Mouse (Mus musculus) embryonic facial prominence, embryonic 11.5 days (tissue): ENCODE data around the gene Thra. TPM values are rescaled to one million over a fixed set of nuclear protein-coding genes. Genes with fewer than 3 reads are reported as not detected.

ENCODE experiments used
- ATAC-seq: fragments of 200-750 bp; cut with Nextera tagmentation; replicated peaks from 2 replicates; pipeline ENCODE4 v1.8.0; 2017; ENCODE audit warnings: low read depth; ENCODE audit not compliant: insufficient number of reproducible peaks, low FRiP score, low TSS enrichment
- DNase-seq: peaks from one replicate; pipeline ENCODE4 v3.0.0-alpha.2; 2015; ENCODE audit warnings: low spot score
- H3K27ac ChIP-seq: fragments of 300-500 bp; sonication (generic); replicated peaks from 2 replicates; pipeline ENCODE4 v1.5.1; 2014; ENCODE audit warnings: mild to moderate bottlenecking, low read depth, low read length, control low read depth
- H3K27me3 ChIP-seq: fragments of 300-500 bp; sonication (generic); 2 replicates; pipeline ENCODE4 v1.6.1; 2014; ENCODE audit warnings: mild to moderate bottlenecking, low read length, moderate library complexity, mixed read lengths; ENCODE audit not compliant: control insufficient read depth, insufficient read depth
- H3K36me3 ChIP-seq: fragments of 300-500 bp; sonication (generic); replicated peaks from 2 replicates; pipeline ENCODE4 v1.6.1; 2014; ENCODE audit warnings: low read depth, mild to moderate bottlenecking, low read length, moderate library complexity, mixed read lengths; ENCODE audit not compliant: control insufficient read depth, insufficient read depth
- H3K4me1 ChIP-seq: fragments of 300-500 bp; sonication (generic); 2 replicates; pipeline ENCODE4 v1.6.1; 2014; ENCODE audit warnings: low read length, mixed read lengths; ENCODE audit not compliant: control insufficient read depth, insufficient read depth
- H3K4me2 ChIP-seq: fragments of 300-500 bp; sonication (generic); 2 replicates; pipeline ENCODE4 v1.6.1; 2014; ENCODE audit warnings: low read depth, mild to moderate bottlenecking, control low read depth, low read length, moderate library complexity
- H3K4me3 ChIP-seq: fragments of 300-500 bp; sonication (generic); 2 replicates; pipeline ENCODE4 v1.5.1; 2014; ENCODE audit warnings: low read depth, low read length, control low read depth
- H3K9ac ChIP-seq: fragments of 300-500 bp; sonication (generic); replicated peaks from 2 replicates; pipeline ENCODE4 v1.6.1; 2014; ENCODE audit warnings: mild to moderate bottlenecking, control low read depth, low read length
- H3K9me3 ChIP-seq: fragments of 300-500 bp; sonication (generic); replicated peaks from 2 replicates; pipeline ENCODE4 v1.6.1; 2016; ENCODE audit warnings: mild to moderate bottlenecking, low read length, inconsistent platforms, mixed read lengths; ENCODE audit not compliant: control insufficient read depth
- WGBS: fragments of 180-500 bp; shearing (Covaris S2); extraction: QIAGEN DNeasy Blood & Tissue Kit; methylation state at CpG from one replicate; pipeline ENCODE4 v1.1.7; 2014; 5-methylcytosine and 5-hydroxymethylcytosine counted together
- polyA plus RNA-seq: library from polyadenylated mRNA; unstranded; fragments of >200 nt; fragmentation: Nextera tagmentation; extraction: Ambion mirVana; gene quantifications from 2 replicates; pipeline ENCODE4 v1.2.1, GENCODE M21; 2014

Thra gene
- polyA plus RNA-seq, 1 experiment from 2014 or later: 19.7 TPM

DNA sequence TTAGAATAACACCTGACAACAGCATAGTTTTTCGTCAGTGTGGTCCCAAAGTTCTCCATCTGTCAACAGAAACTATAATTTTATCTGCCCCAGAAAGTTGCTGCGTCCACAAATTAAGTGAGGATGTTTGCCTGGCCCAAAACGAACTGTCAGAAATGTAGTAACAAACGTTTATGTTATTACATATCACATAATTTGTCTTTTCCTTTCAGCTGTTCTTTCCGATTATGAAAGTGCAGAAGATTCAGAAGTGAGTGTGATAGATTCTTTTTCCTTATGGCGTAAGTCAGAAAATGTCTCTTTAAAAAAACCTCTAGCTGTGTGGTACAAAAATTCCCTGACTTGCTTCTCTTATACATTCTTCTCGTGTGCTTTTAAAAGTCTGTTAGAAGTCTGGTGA lies 70.2 kb downstream of the Thra start:
- H3K4me3 ChIP-seq: peak overlapping the region; percentile 92
- H3K9me3 ChIP-seq: no peaks in the 10 kb centered on the region
- ATAC-seq (no peak), DNase-seq (no peak)
- H3K4me1 ChIP-seq: no peaks in the 10 kb centered on the region
- 71% methylated on average over 7 of the region's 7 CpGs for WGBS
- H3K36me3 ChIP-seq: no peaks in the 10 kb centered on the region; the same call in 1 of the 2 replicates
- H3K9ac ChIP-seq: peak overlapping the region; percentile 95
- H3K27me3 ChIP-seq: no peaks in the 10 kb centered on the region
- peak overlapping the region; percentile 78 for H3K4me2 ChIP-seq
- H3K27ac ChIP-seq: no peak overlapping the region

DNA sequence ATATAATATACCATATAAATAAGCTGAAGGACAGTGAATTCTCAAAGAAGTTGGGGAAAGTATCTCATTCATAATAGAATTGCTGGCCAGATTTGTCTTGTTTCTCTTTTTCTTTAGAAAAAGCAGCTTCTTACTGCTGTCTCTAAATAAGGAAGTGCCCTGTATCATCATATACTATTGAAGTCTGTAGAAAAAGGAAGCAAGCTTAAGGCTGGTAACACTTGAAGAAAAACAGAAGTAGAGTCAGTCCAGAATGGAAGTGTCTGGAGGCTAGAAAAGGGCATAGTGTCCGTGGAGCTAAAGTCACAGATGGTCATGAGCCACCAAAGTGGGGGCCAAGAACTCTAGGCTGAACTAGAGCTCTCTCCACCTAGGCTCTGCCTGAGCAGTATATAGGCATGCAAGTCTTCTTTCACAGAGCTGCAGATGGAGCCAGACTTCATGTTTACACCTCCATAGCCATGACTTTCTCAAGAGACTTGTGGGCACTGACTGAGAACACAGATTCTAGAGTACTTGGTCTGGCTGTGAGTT lies 76.3 kb downstream of the Thra start:
- Histone ChIP-seq H3K36me3 (peaks cover 19% of the 10 kb centered on the region), H3K9me3 (no peaks in the 10 kb centered on the region), H3K27me3 (no peaks in the 10 kb centered on the region), H3K4me1 (no peaks in the 10 kb centered on the region), H3K4me3 (no peak overlapping the region), H3K9ac (no peak overlapping the region), H3K4me2 (no peak overlapping the region), H3K27ac (no peak overlapping the region)
- 90% methylated on average over 1 of the region's 1 CpGs for WGBS
- DNase-seq (no peak), ATAC-seq (no peak)

Other genes starting within 250 kb of the Thra start
- gene Ikzf3, start 194.6 kb upstream of the Thra start, polyA plus RNA-seq: 0.07 TPM in 1 of 2 replicates, not detected in the other
- gene Zpbp2, start 189.5 kb upstream of the Thra start, polyA plus RNA-seq: 0.24 TPM in 1 of 2 replicates, not detected in the other
- 8.0 and 9.3 TPM in 2 replicates for gene Ormdl3, start 153.3 kb upstream of the Thra start, polyA plus RNA-seq
- not detected in 2 replicates for gene Lrrc3c, start 142.3 kb upstream of the Thra start, polyA plus RNA-seq
- 0.83 and 1.2 TPM in 2 replicates for gene Gm12355, start 115.0 kb upstream of the Thra start, polyA plus RNA-seq
- gene Gsdma3, start 114.3 kb upstream of the Thra start, polyA plus RNA-seq: not detected in 2 replicates
- not detected in 2 replicates for gene Gsdma2, start 93.9 kb upstream of the Thra start, polyA plus RNA-seq
- 0.07 TPM in 1 of 2 replicates, not detected in the other for gene Gsdma, start 76.3 kb upstream of the Thra start, polyA plus RNA-seq
- gene Psmd3, start 58.1 kb upstream of the Thra start, polyA plus RNA-seq: 141 and 153 TPM in 2 replicates
- not detected in 2 replicates for gene Csf3, start 39.4 kb upstream of the Thra start, polyA plus RNA-seq
- gene Med24, start 11.2 kb upstream of the Thra start, polyA plus RNA-seq: 54.8 and 55.1 TPM in 2 replicates
- 0.69 and 1.2 TPM in 2 replicates for gene Nr1d1, start 34.7 kb downstream of the Thra start, polyA plus RNA-seq
- 20.2 and 22.0 TPM in 2 replicates for gene Msl1, start 54.9 kb downstream of the Thra start, polyA plus RNA-seq
- gene Casc3, start 64.3 kb downstream of the Thra start, polyA plus RNA-seq: 41.9 and 44.3 TPM in 2 replicates
- 1.1 TPM in 2 replicates for gene Rapgefl1, start 96.1 kb downstream of the Thra start, polyA plus RNA-seq
- gene Wipf2, start 123.0 kb downstream of the Thra start, polyA plus RNA-seq: 4.4 and 4.6 TPM in 2 replicates
- 55.4 and 57.1 TPM in 2 replicates for gene Cdc6, start 167.2 kb downstream of the Thra start, polyA plus RNA-seq
- 32.7 and 40.2 TPM in 2 replicates for gene Rara, start 187.2 kb downstream of the Thra start, polyA plus RNA-seq
- gene Gjd3, start 242.4 kb downstream of the Thra start, polyA plus RNA-seq: 0.25 and 0.43 TPM in 2 replicates